Mouse (Mus musculus): ENCODE results near the gene Wdr37.

GRCm38 (mm10) chr13:8847702-8848101 is 24.0 kb downstream of the Wdr37 start:
- TF ChIP-seq ZNF384 (IDR thresholded peaks at IDR 0.05; ENCODE audit: low read depth, low read length): no peak
- TF ChIP-seq ZC3H11A (IDR thresholded peaks at IDR 0.05; ENCODE audit: borderline replicate concordance, low read depth, low read length): no peak
- TF ChIP-seq CHD2 (IDR thresholded peaks at IDR 0.05; ENCODE audit: low read depth, low read length): no peak
- TF ChIP-seq MAFK (IDR thresholded peaks at IDR 0.05; ENCODE audit: insufficient read depth, low read depth, low read length): no peak
